In genomic region chr17:26634539-26634938, GRCm38 (mm10) we compare ENCODE assay signal across 23 mouse cellular contexts.
"Had no signal": no experiment of that assay in that cellular context is flagged by ENCODE, and none has a peak within 500 bp of the region (broad histone marks: within the 10 kb centered on the region; RNA-seq: fewer than 3 reads in every experiment).

No protein-coding gene starts in this region.

- DNase-seq: forebrain, postnatal 0 days; gastrocnemius, postnatal 14 days; gastrocnemius, postnatal 36 days; heart, adult 11 months; heart, adult 2 months; heart, postnatal 10 days; heart, postnatal 4 days; kidney, adult 18-20 months; kidney, postnatal 10 days; kidney, postnatal 4 days; liver had no signal

- H3K4me2 ChIP-seq: heart, embryonic 12.5 days; hindbrain, embryonic 12.5 days; hindbrain, embryonic 14.5 days; intestine, embryonic 15.5 days; limb, embryonic 12.5 days; liver, embryonic 12.5 days had no signal

- ATAC-seq: forebrain, postnatal 0 days; hindbrain, embryonic 16.5 days; inflammation-experienced regulatory T-cells, adult 6 months; intestine, embryonic 15.5 days; intestine, postnatal 0 days; liver, embryonic 12.5 days had no signal

- H3K9me3 ChIP-seq: heart, embryonic 12.5 days; hindbrain, embryonic 10.5 days; hindbrain, embryonic 12.5 days; intestine, embryonic 15.5 days; limb, embryonic 10.5 days; limb, embryonic 12.5 days; liver, embryonic 12.5 days had no signal

- H3K9ac ChIP-seq: forebrain, postnatal 0 days; heart, embryonic 12.5 days; hindbrain, embryonic 14.5 days; intestine, embryonic 15.5 days; limb, embryonic 12.5 days; liver, embryonic 12.5 days; liver, embryonic 14.5 days had no signal

- H3K4me3 ChIP-seq: heart, adult 2 months; heart, embryonic 12.5 days; hindbrain, embryonic 10.5 days; hindbrain, embryonic 12.5 days; intestine, embryonic 15.5 days; limb, embryonic 10.5 days; limb, embryonic 12.5 days; liver, embryonic 12.5 days had no signal

- H3K27ac ChIP-seq: heart, adult 2 months; hindbrain, embryonic 10.5 days; hindbrain, embryonic 12.5 days; hindbrain, embryonic 14.5 days; intestine, embryonic 15.5 days; limb, embryonic 10.5 days; limb, embryonic 12.5 days; liver, embryonic 12.5 days; liver, embryonic 14.5 days had no signal

- H3K27me3 ChIP-seq: heart, embryonic 12.5 days; hindbrain, embryonic 12.5 days; intestine, embryonic 15.5 days; limb, embryonic 12.5 days; liver, embryonic 12.5 days had no signal

- H3K4me1 ChIP-seq: hindbrain, embryonic 12.5 days; limb, embryonic 10.5 days; limb, embryonic 12.5 days had no signal
